Mouse (Mus musculus) forebrain, embryonic 11.5 days (tissue): Measurements from ENCODE around the gene 2410131K14Rik. TPM values are rescaled to one million over a fixed set of nuclear protein-coding genes. Genes with fewer than 3 reads are reported as not detected.

Source experiments
- ATAC-seq: fragments of 200-750 bp; cut with Nextera tagmentation; replicated peaks from 2 replicates; pipeline ENCODE4 v1.8.0; 2017; ENCODE audit warnings: moderate TSS enrichment; ENCODE audit not compliant: low FRiP score
- DNase-seq: peaks from one replicate; pipeline ENCODE4 v3.0.0-alpha.2; 2017; ENCODE audit warnings: low spot score
- H3K27ac ChIP-seq: fragments of 300-500 bp; sonication (generic); 2 replicates; pipeline ENCODE4 v1.5.1; 2014; ENCODE audit warnings: low read depth, low read length
- H3K27me3 ChIP-seq: fragments of 300-500 bp; sonication (generic); 2 replicates; pipeline ENCODE4 v1.6.1; 2014; ENCODE audit warnings: mild to moderate bottlenecking, low read length, mixed read lengths; ENCODE audit not compliant: control insufficient read depth, insufficient read depth
- H3K36me3 ChIP-seq: fragments of 300-500 bp; sonication (generic); 2 replicates; pipeline ENCODE4 v1.6.1; 2014; ENCODE audit warnings: mild to moderate bottlenecking, low read length, moderate library complexity, mixed read lengths; ENCODE audit not compliant: control insufficient read depth, insufficient read depth
- H3K4me1 ChIP-seq: fragments of 300-500 bp; sonication (generic); replicated peaks from 2 replicates; pipeline ENCODE4 v1.6.1; 2014; ENCODE audit warnings: low read length, mixed read lengths; ENCODE audit not compliant: control insufficient read depth, insufficient read depth
- H3K4me2 ChIP-seq: fragments of 300-500 bp; sonication (generic); 2 replicates; pipeline ENCODE4 v1.6.1; 2014; ENCODE audit warnings: low read depth, mild to moderate bottlenecking, low read length, moderate library complexity, mixed read lengths; ENCODE audit not compliant: severe bottlenecking
- H3K4me3 ChIP-seq: fragments of 300-500 bp; sonication (generic); 2 replicates; pipeline ENCODE4 v1.5.1; 2014; ENCODE audit warnings: low read depth, low read length
- H3K9ac ChIP-seq: fragments of 300-500 bp; sonication (generic); 2 replicates; pipeline ENCODE4 v1.6.1; 2014; ENCODE audit warnings: low read length
- H3K9me3 ChIP-seq: fragments of 300-500 bp; sonication (generic); 2 replicates; pipeline ENCODE4 v1.6.1; 2016; ENCODE audit warnings: low read length, mixed read lengths; ENCODE audit not compliant: control insufficient read depth
- WGBS: fragments of 180-500 bp; shearing (Covaris S2); extraction: QIAGEN DNeasy Blood & Tissue Kit; methylation state at CpG from one replicate; pipeline ENCODE4 v1.1.7; 2014; 5-methylcytosine and 5-hydroxymethylcytosine counted together
- polyA plus RNA-seq: library from polyadenylated mRNA; unstranded; fragments of >200 nt; fragmentation: Nextera tagmentation; extraction: Ambion mirVana; gene quantifications from 2 replicates; pipeline ENCODE4 v1.2.1, GENCODE M21; 2014

2410131K14Rik gene
- polyA plus RNA-seq = 11.8 and 13.0 TPM in 2 replicates

DNA sequence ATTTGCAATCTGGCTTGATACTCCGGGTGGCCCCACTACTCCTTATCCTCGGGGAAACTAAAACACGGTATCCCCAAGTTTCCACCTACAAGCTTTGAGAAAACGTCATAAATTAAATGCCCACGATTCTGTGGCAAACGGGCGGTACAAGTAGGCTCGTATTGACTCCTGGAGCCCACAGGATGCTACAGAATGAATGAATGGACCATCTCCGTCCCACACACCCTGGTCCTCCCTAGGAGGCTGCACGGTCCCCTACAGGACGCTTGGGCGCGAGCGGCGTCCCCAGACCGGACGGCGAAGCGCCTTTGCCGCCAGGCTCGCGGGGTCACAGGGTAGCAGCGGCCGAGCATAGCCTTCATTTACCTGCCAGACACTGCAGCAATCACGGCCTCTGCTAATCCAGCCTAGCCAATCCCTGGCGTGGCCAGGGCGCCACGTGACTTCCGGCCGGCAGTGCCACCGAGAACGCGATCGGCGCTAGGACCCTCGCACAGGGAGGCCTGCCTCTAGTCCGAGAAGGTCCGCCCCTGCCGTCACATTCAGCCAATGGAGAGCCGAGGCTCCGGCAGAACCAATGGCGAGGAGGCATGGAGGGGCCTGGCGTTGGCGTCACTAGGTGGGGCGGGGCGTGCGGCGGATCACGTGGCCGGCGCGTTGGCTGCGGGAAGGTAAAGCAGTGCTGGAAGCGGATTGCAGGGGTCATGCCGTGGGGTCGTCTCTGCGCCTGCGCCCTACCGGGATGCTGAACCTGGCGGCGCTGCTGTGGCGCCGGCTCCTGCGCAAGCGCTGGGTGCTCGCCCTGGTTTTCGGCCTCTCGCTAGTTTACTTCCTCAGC is at the start of gene 2410131K14Rik, which contains the start of gene Rnft2:
Gene 2410131K14Rik, plus strand, starts transcription at position 622 of the 838 bp plus-strand sequence.
Gene Rnft2, minus strand, starts transcription at position 511 of the 838 bp plus-strand sequence.
- peak within 1 kb of the TSS; percentile 70 for H3K4me3 ChIP-seq
- H3K36me3 ChIP-seq = no peaks in the 10 kb centered on the region; the same call in 1 of the 2 replicates
- peak within 1 kb of the TSS; percentile 86 for H3K9ac ChIP-seq
- peak within 1 kb of the TSS; percentile 57; the same call in 1 of the 2 replicates for H3K27ac ChIP-seq
- H3K27me3 ChIP-seq = no peaks in the 10 kb centered on the region
- DNase-seq = peak; percentile 100
- under 1% methylated on average over 68 of the region's 68 CpGs for WGBS
- H3K4me2 ChIP-seq = peak within 1 kb of the TSS; percentile 78
- peak; percentile 100 for ATAC-seq
- H3K4me1 ChIP-seq = peaks cover 8% of the 10 kb centered on the region; the same call in 1 of the 2 replicates
- no peaks in the 10 kb centered on the region for H3K9me3 ChIP-seq

DNA sequence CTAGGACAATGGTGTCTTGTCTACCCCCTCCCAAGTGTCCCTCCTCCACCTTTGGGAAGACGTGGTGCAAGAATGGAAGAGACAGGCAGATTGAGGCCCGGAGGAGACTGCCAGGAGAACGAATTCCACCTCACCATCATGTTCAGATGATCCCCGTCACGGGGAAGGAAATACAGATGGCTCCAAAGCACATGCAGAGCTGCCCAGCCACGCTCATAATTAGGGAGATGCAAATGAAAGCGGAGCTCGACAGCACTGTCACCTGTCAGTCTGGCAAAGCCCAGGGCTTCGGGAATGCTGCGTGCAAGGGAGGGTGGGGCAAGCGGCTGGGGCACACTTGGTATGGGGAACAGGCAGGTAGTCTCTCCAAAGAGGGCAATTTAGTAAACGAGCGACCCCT is 47.6 kb upstream of the 2410131K14Rik start:
- no peak overlapping the region for H3K9ac ChIP-seq
- no peak for DNase-seq
- H3K9me3 ChIP-seq = no peaks in the 10 kb centered on the region
- H3K4me1 ChIP-seq = no peaks in the 10 kb centered on the region; the same call in 1 of the 2 replicates
- H3K27ac ChIP-seq = no peak overlapping the region
- H3K27me3 ChIP-seq = no peaks in the 10 kb centered on the region
- H3K4me3 ChIP-seq = no peak overlapping the region
- 76% methylated on average over 13 of the region's 13 CpGs for WGBS
- no peak overlapping the region for H3K4me2 ChIP-seq
- no peaks in the 10 kb centered on the region for H3K36me3 ChIP-seq
- ATAC-seq = no peak

DNA sequence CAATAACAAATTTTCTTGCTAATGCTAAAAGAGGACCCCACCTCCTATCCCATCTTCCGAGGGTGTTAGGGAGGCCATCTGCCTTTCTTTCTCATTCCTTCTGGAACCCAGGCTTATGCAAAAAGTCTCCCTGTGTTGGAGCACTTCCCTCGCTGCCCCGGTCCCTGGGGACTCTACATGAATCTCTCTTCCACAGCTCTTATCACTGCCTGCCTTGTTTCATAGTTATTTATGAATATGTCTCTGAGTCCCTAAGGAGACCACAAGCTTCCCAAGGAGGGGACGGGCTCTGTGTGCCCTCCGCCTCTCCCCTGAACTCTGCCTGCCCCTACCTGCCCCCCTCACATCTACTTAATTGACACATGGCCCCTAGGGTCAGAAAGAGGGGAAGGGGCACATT is 45.4 kb upstream of the 2410131K14Rik start:
- DNase-seq = no peak
- Histone ChIP-seq H3K27ac (no peak overlapping the region), H3K9me3 (no peaks in the 10 kb centered on the region), H3K27me3 (no peaks in the 10 kb centered on the region), H3K4me1 (no peaks in the 10 kb centered on the region), H3K4me3 (no peak overlapping the region), H3K4me2 (no peak overlapping the region), H3K36me3 (no peaks in the 10 kb centered on the region), H3K9ac (no peak overlapping the region)
- WGBS = 72% methylated on average over 5 of the region's 5 CpGs
- no peak for ATAC-seq

DNA sequence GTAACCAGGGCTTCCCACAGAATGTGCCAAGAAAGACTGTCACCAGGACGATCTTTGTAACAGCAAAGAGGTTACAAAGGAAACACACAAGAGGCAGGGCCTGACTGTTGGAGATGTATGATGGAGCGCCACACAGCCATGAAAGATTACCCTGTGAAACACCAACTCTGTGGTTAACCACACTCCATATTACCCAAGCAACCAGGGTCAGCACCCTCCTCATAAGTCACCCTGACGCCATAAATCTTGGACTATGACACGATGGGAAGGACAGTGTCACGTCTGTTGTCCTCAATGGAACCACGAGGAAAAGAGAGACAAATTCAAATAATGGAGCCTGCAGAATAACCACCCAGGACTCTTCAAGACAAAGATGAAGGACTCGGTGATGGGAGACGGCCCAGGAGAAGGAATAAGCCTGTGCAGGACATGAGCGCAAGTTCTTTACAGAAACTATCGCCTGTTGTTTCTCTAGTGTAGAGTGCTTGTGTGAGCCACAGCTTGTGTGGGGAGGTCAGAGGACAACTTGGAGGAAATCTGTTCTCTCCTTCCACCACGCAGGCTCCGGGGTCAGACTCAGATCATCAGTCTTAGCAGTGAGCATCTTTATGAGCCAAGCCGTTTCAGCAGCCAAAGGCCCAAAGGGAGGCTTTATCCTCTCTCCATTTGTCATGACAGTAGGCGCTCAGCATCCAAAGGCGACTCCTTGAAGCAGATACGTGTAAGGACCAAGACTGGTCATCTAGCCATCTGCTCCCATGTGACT is 40.2 kb upstream of the 2410131K14Rik start:
- ATAC-seq (no peak), DNase-seq (no peak)
- H3K4me2 ChIP-seq = no peak overlapping the region
- H3K9me3 ChIP-seq = no peaks in the 10 kb centered on the region
- H3K27me3 ChIP-seq = no peaks in the 10 kb centered on the region
- no peaks in the 10 kb centered on the region for H3K4me1 ChIP-seq
- H3K9ac ChIP-seq = no peak overlapping the region
- no peak overlapping the region for H3K4me3 ChIP-seq
- WGBS = 88% methylated on average over 16 of the region's 16 CpGs
- H3K27ac ChIP-seq = no peak overlapping the region
- no peaks in the 10 kb centered on the region for H3K36me3 ChIP-seq

DNA sequence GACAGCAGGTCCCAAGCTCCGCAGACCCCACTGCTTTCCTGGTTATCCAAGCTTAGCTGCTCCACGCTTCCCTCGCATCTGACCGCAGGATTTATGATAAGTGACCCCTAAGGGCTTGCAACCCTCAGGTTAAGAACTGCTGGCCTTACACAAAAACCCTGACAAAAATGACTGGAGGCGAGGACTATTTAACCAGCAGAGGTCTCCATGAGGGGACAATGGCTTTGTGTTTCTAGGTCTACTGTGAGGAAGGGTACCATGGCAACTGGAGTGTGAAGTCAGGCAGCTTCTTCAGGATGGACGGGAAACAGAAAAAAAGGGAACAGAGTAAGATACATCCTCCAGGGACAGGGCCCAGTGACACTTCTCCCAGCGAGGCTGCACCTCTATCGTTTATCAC is 39.2 kb upstream of the 2410131K14Rik start:
- Histone ChIP-seq H3K27ac (no peak overlapping the region), H3K36me3 (no peaks in the 10 kb centered on the region), H3K27me3 (no peaks in the 10 kb centered on the region), H3K9me3 (no peaks in the 10 kb centered on the region), H3K4me2 (no peak overlapping the region), H3K4me3 (no peak overlapping the region), H3K4me1 (no peaks in the 10 kb centered on the region), H3K9ac (no peak overlapping the region)
- DNase-seq (no peak), ATAC-seq (no peak)
- WGBS = 74% methylated on average over 8 of the region's 8 CpGs

DNA sequence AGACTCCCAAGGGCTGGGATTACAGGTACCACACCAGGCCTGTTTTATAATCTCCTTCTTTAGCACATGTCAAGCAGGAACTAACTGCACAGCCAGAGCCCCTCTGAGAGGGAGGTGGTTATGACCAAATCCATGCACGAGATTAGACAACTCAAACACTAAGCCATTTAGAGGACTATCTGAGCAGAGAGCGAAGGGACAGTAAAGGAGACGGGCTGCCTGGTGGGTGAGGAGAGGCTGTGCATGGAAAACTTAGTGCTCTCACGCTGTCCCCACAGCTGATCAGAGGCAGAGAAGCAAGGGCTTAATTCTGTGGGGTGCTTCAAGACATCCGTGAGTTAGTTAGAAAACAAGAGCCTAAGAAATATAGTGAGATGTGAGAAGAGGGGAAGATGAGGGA is 31.0 kb upstream of the 2410131K14Rik start:
- no peak overlapping the region for H3K27ac ChIP-seq
- peaks cover 7% of the 10 kb centered on the region; the same call in 1 of the 2 replicates for H3K4me1 ChIP-seq
- ATAC-seq (peak; percentile 36), DNase-seq (no peak)
- 17% methylated on average over 5 of the region's 5 CpGs for WGBS
- H3K36me3 ChIP-seq = no peaks in the 10 kb centered on the region; the same call in 1 of the 2 replicates
- H3K27me3 ChIP-seq = no peaks in the 10 kb centered on the region
- peak overlapping the region; percentile 9; the same call in 1 of the 2 replicates for H3K9ac ChIP-seq
- H3K4me3 ChIP-seq = peak overlapping the region; percentile 30; the same call in 1 of the 2 replicates
- H3K9me3 ChIP-seq = no peaks in the 10 kb centered on the region
- H3K4me2 ChIP-seq = peak overlapping the region; percentile 69; the same call in 1 of the 2 replicates

DNA sequence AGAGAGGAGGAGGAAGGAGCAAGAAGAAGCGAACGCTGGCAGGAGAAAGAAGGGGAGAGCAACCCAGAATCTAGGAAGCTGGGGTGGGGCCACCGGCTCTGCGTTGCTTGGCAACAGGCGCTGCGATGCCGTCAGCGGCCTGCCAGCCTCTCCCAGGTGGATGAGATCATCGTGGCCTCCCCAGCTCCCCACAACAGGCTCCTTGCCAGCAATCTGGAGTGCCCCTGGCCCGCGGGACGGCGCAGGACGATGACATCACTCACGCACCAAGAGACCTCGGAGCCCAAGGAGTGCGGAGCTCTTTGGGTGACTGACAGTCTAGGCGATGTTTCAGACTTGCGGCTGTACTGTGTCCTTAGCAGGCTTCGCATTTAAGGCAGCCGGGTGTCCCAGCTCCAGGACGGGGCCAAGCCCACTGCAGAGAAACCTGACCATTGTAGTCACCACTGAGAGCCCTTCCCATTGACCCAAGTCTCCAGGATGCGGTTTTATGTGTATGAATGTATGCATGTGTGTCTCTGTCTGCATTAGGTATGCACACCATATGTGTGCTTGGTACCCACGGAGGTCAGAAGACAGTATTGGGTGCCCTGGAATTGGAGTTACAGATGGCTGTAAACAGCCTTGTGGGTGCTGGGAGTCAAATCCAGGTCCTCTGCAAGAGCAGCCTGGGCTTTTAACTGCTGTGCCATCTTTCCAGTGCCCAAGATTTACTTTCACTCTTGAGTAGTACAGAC is 30.4 kb upstream of the 2410131K14Rik start:
- peak overlapping the region; percentile 55 for H3K9ac ChIP-seq
- H3K4me3 ChIP-seq = peak overlapping the region; percentile 30
- H3K36me3 ChIP-seq = no peaks in the 10 kb centered on the region; the same call in 1 of the 2 replicates
- 5% methylated on average over 24 of the region's 24 CpGs for WGBS
- H3K9me3 ChIP-seq = no peaks in the 10 kb centered on the region
- peak overlapping the region; percentile 69 for H3K4me2 ChIP-seq
- H3K27me3 ChIP-seq = no peaks in the 10 kb centered on the region
- H3K27ac ChIP-seq = no peak overlapping the region
- H3K4me1 ChIP-seq = peaks cover 7% of the 10 kb centered on the region; the same call in 1 of the 2 replicates
- DNase-seq (peak; percentile 90), ATAC-seq (peak; percentile 87)

DNA sequence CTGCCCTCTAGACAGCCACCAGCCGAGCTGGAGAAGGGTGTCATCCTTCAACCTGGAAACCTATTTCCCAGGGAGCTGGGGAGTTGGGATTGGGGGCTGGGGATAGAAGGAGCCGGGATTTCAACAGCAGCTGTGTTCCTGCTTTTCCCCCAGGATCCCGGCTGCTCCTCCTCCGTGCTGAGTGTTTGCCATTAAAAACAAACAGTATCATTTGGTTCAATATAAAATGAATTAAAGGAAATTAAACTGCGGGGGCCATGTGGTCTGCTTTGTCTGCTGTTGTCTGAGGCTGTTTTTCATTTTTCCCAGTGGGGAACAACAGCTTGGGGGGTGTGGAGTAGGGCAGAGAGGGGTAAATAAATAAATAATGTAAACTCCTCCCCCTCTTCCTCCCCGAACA is 27.6 kb upstream of the 2410131K14Rik start:
- ATAC-seq = no peak
- no peak overlapping the region for H3K4me2 ChIP-seq
- no peak overlapping the region for H3K27ac ChIP-seq
- H3K27me3 ChIP-seq = no peaks in the 10 kb centered on the region
- H3K4me3 ChIP-seq = no peak overlapping the region
- peaks cover 7% of the 10 kb centered on the region; the same call in 1 of the 2 replicates for H3K4me1 ChIP-seq
- no peak overlapping the region for H3K9ac ChIP-seq
- no peaks in the 10 kb centered on the region for H3K9me3 ChIP-seq
- no peaks in the 10 kb centered on the region; the same call in 1 of the 2 replicates for H3K36me3 ChIP-seq
- no peak for DNase-seq
- 87% methylated on average over 6 of the region's 6 CpGs for WGBS
